Comparison of ENCODE assay signal across 8 mouse cellular contexts in genomic region chr9:30137611-30138287, GRCm38 (mm10).
A peak's percentile ranks its signal among the peaks of the same experiment; 100 is the strongest.
DNase-seq lines count a peak whose midpoint lies in the region; ATAC-seq and TF ChIP-seq lines count a peak whose summit lies in the region.

No protein-coding gene starts in this region.

- intact Hi-C loops in heart, postnatal 10 days (cut with DNase I): loop anchor here (5.0 kb wide), 3 partner anchors 130 to 475 kb away; no protein-coding TSS in a partner anchor

- no peaks in the 10 kb centered on the region for H3K9me3 ChIP-seq in forebrain, postnatal 0 days (ENCODE audit: low read length)

- peak; percentile 55 for DNase-seq in NIH3T3 (ENCODE audit: low read depth)
- DNase-seq in cerebellum, adult 8-10 months: peak; percentile 89
- peak; percentile 86 for DNase-seq in forebrain, postnatal 0 days
- peak; percentile 95 to 96 for DNase-seq in heart, postnatal 10 days
- peak; percentile 90 for DNase-seq in kidney, postnatal 4 days
- DNase-seq in lung, adult 18-20 months: peak; percentile 86 to 89
- DNase-seq in ovary, postnatal 10 days (ENCODE audit: low spot score): peak; percentile 73
- DNase-seq in urinary bladder, postnatal 25 days (ENCODE audit: low spot score): peak; percentile 77

- H3K4me1 ChIP-seq in forebrain, postnatal 0 days (ENCODE audit: insufficient read depth): peaks cover 22% of the 10 kb centered on the region

- no peak overlapping the region for H3K4me2 ChIP-seq in forebrain, postnatal 0 days (ENCODE audit: low read depth)

- 16% methylated on average over 14 of the region's 14 CpGs for whole genome bisulfite sequencing in forebrain, postnatal 0 days

- H3K27ac ChIP-seq in forebrain, postnatal 0 days (ENCODE audit: low read depth, low read length): no peak overlapping the region

- no peaks in the 10 kb centered on the region for H3K27me3 ChIP-seq in forebrain, postnatal 0 days (ENCODE audit: insufficient read depth, low read length)

- TF ChIP-seq CTCF in forebrain, postnatal 0 days (IDR thresholded peaks at IDR 0.05; ENCODE audit: low read depth): peak; percentile 81

- no peak overlapping the region for H3K9ac ChIP-seq in forebrain, postnatal 0 days

- H3K36me3 ChIP-seq in forebrain, postnatal 0 days (ENCODE audit: insufficient read depth): no peaks in the 10 kb centered on the region

- ATAC-seq in forebrain, postnatal 0 days: peak; percentile 83

- H3K4me3 ChIP-seq in forebrain, postnatal 0 days (ENCODE audit: low read depth, low read length): no peak overlapping the region
